Mouse (Mus musculus) limb, embryonic 14.5 days (tissue): ENCODE results near the gene Hpdl. TPM values are rescaled to one million over a fixed set of nuclear protein-coding genes. Genes with fewer than 3 reads are reported as not detected.

Experiments
- ATAC-seq: fragments of 200-750 bp; cut with Nextera tagmentation; 2 replicates; pipeline ENCODE4 v1.8.0; 2017; ENCODE audit warnings: low read depth, moderate number of reproducible peaks, moderate TSS enrichment; ENCODE audit not compliant: low FRiP score
- DNase-seq: peaks from one replicate; pipeline ENCODE4 v3.0.0-alpha.2; 2015; ENCODE audit warnings: low spot score
- H3K27ac ChIP-seq: fragments of 300-500 bp; sonication (generic); replicated peaks from 2 replicates; pipeline ENCODE4 v1.5.1; 2014; ENCODE audit warnings: low read depth, mild to moderate bottlenecking, low read length, moderate library complexity, mixed read lengths
- H3K27me3 ChIP-seq: fragments of 300-500 bp; sonication (generic); 2 replicates; pipeline ENCODE4 v1.6.1; 2014; ENCODE audit warnings: low read length, mixed read lengths; ENCODE audit not compliant: control insufficient read depth, insufficient read depth
- H3K36me3 ChIP-seq: fragments of 300-500 bp; sonication (generic); 2 replicates; pipeline ENCODE4 v1.6.1; 2014; ENCODE audit warnings: mild to moderate bottlenecking, low read length, moderate library complexity, mixed read lengths; ENCODE audit not compliant: control insufficient read depth, insufficient read depth
- H3K4me1 ChIP-seq: fragments of 300-500 bp; sonication (generic); 2 replicates; pipeline ENCODE4 v1.6.1; 2014; ENCODE audit warnings: antibody characterized with exemption, low read length, mixed read lengths; ENCODE audit not compliant: control insufficient read depth, insufficient read depth
- H3K4me2 ChIP-seq: fragments of 300-500 bp; sonication (generic); replicated peaks from 2 replicates; pipeline ENCODE4 v1.6.1; 2014; ENCODE audit warnings: low read depth, mild to moderate bottlenecking, low read length, moderate library complexity; ENCODE audit not compliant: severe bottlenecking
- H3K4me3 ChIP-seq: fragments of 300-500 bp; sonication (generic); replicated peaks from 2 replicates; pipeline ENCODE4 v1.5.1; 2014; ENCODE audit warnings: low read length
- H3K9ac ChIP-seq: fragments of 300-500 bp; sonication (generic); 2 replicates; pipeline ENCODE4 v1.6.1; 2014; ENCODE audit warnings: mild to moderate bottlenecking, low read depth, low read length, moderate library complexity; ENCODE audit not compliant: severe bottlenecking
- H3K9me3 ChIP-seq: fragments of 300-500 bp; sonication (generic); 2 replicates; pipeline ENCODE4 v1.6.1; 2016; ENCODE audit warnings: low read length; ENCODE audit not compliant: control insufficient read depth
- POLR2A ChIP-seq: fragments of 200-500 bp; IDR thresholded peaks from 2 replicates; pipeline ENCODE4 v1.8.0; 2012; ENCODE audit warnings: inconsistent platforms, mild to moderate bottlenecking, moderate library complexity, borderline replicate concordance; ENCODE audit not compliant: insufficient read depth, insufficient read length; ENCODE audit errors: extremely low read depth
- WGBS: fragments of 180-500 bp; shearing (Covaris S2); extraction: QIAGEN DNeasy Blood & Tissue Kit; methylation state at CpG from one replicate; pipeline ENCODE4 v1.1.7; 2014; 5-methylcytosine and 5-hydroxymethylcytosine counted together
- polyA plus RNA-seq, 2 experiments: library from polyadenylated mRNA; depleted of rRNA in 1 of 2; stranded (reverse) in 1 of 2; unstranded in 1 of 2; fragments of >200 nt; fragmentation: Nextera tagmentation in 1 of 2; extraction: Ambion mirVana in 1 of 2; gene quantifications; 2 replicates each; pipeline versions ENCODE4 v1.2.1 to v1.2.3; 2012 to 2014

Hpdl gene
- polyA plus RNA-seq, 2 experiments: 0.57 to 1.1 TPM

DNA sequence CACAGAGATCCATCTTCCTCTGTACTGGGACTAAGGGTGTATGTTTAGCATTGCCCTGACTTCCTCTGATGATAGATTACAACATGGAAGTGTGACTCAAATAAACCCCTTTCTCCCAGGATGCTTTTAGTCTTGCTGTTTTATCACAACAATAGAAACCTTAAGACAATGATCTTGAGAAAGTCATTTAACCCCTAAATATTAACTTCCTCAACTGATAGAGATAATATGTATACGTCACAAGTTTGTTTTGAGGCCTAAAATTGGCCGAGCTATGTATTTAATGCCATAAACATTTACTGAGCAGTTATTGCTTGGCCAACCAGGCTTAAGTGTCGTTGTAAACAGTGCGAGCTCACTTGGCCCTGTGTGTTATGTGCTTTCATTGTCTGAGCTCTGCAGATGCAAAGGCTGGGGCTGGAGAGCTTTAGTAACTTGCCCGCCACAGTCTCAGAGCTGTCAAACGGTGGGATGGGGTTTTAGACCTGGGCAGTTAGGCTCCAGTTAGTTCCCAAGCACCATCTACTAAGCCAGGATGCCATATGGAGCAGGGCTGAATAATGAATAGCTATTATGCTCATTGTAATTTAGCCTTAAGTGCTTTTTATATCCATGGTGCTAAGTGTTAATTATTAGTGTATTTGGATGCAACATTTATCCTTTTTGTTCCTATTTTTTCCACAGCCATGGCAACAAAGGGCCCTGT lies 8.0 kb upstream of the Hpdl start:
- no peak overlapping the region for H3K9ac ChIP-seq
- DNase-seq (no peak), ATAC-seq (no peak)
- H3K9me3 ChIP-seq: no peaks in the 10 kb centered on the region
- no peak for TF ChIP-seq POLR2A
- H3K36me3 ChIP-seq: no peaks in the 10 kb centered on the region
- no peaks in the 10 kb centered on the region for H3K27me3 ChIP-seq
- no peak overlapping the region for H3K4me2 ChIP-seq
- H3K4me1 ChIP-seq: peaks cover 4% of the 10 kb centered on the region; the same call in 1 of the 2 replicates
- H3K4me3 ChIP-seq: no peak overlapping the region
- 50% methylated on average over 6 of the region's 6 CpGs for WGBS
- no peak overlapping the region for H3K27ac ChIP-seq

- Histone ChIP-seq H3K27ac (no peak overlapping the region), H3K9ac (no peak overlapping the region), H3K27me3 (no peaks in the 10 kb centered on the region), H3K4me1 (peaks cover 4% of the 10 kb centered on the region; the same call in 1 of the 2 replicates), H3K9me3 (no peaks in the 10 kb centered on the region), H3K36me3 (no peaks in the 10 kb centered on the region), H3K4me3 (no peak overlapping the region), H3K4me2 (no peak overlapping the region)
- 4% methylated on average over 4 of the region's 4 CpGs for WGBS
- DNase-seq (peak; percentile 91), ATAC-seq (peak; percentile 50; the same call in 1 of the 2 replicates)
- no peak for TF ChIP-seq POLR2A
Measured at GRCm38 (mm10) chr4:116827819-116828218, 6.3 kb upstream of the Hpdl start.

DNA sequence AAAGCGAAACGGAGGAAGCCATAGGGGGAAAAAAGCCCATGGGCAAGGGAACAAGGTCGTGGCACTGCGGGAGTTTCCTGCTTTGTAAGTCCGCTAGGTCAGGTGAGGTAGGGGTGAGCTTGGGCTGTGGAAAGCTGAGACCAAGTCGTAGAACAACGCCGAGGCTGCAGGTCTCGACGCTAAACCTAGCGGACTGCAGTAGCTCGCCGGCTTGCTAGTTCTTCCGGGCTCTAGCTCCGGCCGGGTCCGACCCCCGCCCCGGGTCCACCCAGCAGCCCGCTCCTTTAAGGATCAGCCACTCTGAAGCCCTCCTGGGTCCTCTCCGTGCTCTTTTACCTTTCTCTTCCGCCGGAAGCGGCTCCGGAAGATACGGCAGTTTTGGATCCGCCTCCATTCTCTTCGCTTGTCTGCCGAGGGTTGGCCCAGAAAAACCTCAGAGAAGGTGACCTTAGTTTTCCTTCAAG lies 3.1 kb upstream of the Hpdl start:
- peak overlapping the region; percentile 67 for H3K27ac ChIP-seq
- peaks cover 4% of the 10 kb centered on the region; the same call in 1 of the 2 replicates for H3K4me1 ChIP-seq
- H3K4me3 ChIP-seq: peak overlapping the region; percentile 55
- peak overlapping the region; percentile 75 for H3K9ac ChIP-seq
- peaks cover 13% of the 10 kb centered on the region; the same call in 1 of the 2 replicates for H3K27me3 ChIP-seq
- peak; percentile 59; the same call in 1 of the 2 replicates for TF ChIP-seq POLR2A
- no peaks in the 10 kb centered on the region for H3K36me3 ChIP-seq
- DNase-seq: peak; percentile 66
- peak overlapping the region; percentile 66 for H3K4me2 ChIP-seq
- 4% methylated on average over 29 of the region's 29 CpGs for WGBS
- ATAC-seq: peak; percentile 62
- no peaks in the 10 kb centered on the region for H3K9me3 ChIP-seq

GRCm38 (mm10) chr4:116820902-116821693 lies 409 bp downstream of the Hpdl start:
- DNase-seq (peak; percentile 52), ATAC-seq (peak; percentile 78)
- H3K27ac ChIP-seq: no peak overlapping the region
- peaks cover 13% of the 10 kb centered on the region; the same call in 1 of the 2 replicates for H3K27me3 ChIP-seq
- peak overlapping the region; percentile 98 for H3K4me2 ChIP-seq
- TF ChIP-seq POLR2A: no peak
- H3K4me1 ChIP-seq: peaks cover 4% of the 10 kb centered on the region; the same call in 1 of the 2 replicates
- H3K4me3 ChIP-seq: peak overlapping the region; percentile 52
- peak overlapping the region; percentile 55 for H3K9ac ChIP-seq
- WGBS: 1% methylated on average over 50 of the region's 51 CpGs
- H3K9me3 ChIP-seq: no peaks in the 10 kb centered on the region
- H3K36me3 ChIP-seq: peaks cover 12% of the 10 kb centered on the region; the same call in 1 of the 2 replicates
